Mouse (Mus musculus): ENCODE measurements at regions not wholly inside any gene's neighbourhood (a gene's known extent, or its start where the extent isn't known, plus 50 kb on each side); places are given as distances from the start of the nearest gene placed in this dataset.
A peak's percentile ranks its signal among the peaks of the same experiment; 100 is the strongest.

- Histone ChIP-seq H3K27ac (ENCODE audit: low read depth, low read length) (no peak overlapping the region), H3K4me2 (ENCODE audit: low read depth) (no peak overlapping the region), H3K27me3 (ENCODE audit: insufficient read depth, low read length) (no peaks in the 10 kb centered on the region), H3K4me1 (ENCODE audit: insufficient read depth) (no peaks in the 10 kb centered on the region), H3K9ac (no peak overlapping the region), H3K36me3 (ENCODE audit: insufficient read depth) (no peaks in the 10 kb centered on the region), H3K9me3 (ENCODE audit: low read length) (no peaks in the 10 kb centered on the region), H3K4me3 (ENCODE audit: low read depth, low read length) (no peak overlapping the region)
- ATAC-seq = peak; percentile 80
- no peak for TF ChIP-seq CTCF (IDR thresholded peaks at IDR 0.05; ENCODE audit: low read depth)
- WGBS = 53% methylated on average over 2 of the region's 2 CpGs
- peak; percentile 31 for DNase-seq
Observed at GRCm38 (mm10) chrX:11158416-11158815, 140.6 kb upstream of the H2al1a start.

GRCm38 (mm10) chrX:11170416-11170815 lies 128.6 kb upstream of the H2al1a start:
- 84% methylated on average over 3 of the region's 3 CpGs for WGBS
- DNase-seq = no peak
- H3K4me2 ChIP-seq (ENCODE audit: low read depth) = no peak overlapping the region
- no peak overlapping the region for H3K4me3 ChIP-seq (ENCODE audit: low read depth, low read length)
- H3K9ac ChIP-seq = no peak overlapping the region
- no peaks in the 10 kb centered on the region for H3K27me3 ChIP-seq (ENCODE audit: insufficient read depth, low read length)
- no peak for TF ChIP-seq CTCF (IDR thresholded peaks at IDR 0.05; ENCODE audit: low read depth)
- H3K4me1 ChIP-seq (ENCODE audit: insufficient read depth) = no peaks in the 10 kb centered on the region
- no peaks in the 10 kb centered on the region for H3K36me3 ChIP-seq (ENCODE audit: insufficient read depth)
- H3K27ac ChIP-seq (ENCODE audit: low read depth, low read length) = no peak overlapping the region
- no peak for ATAC-seq
- no peaks in the 10 kb centered on the region for H3K9me3 ChIP-seq (ENCODE audit: low read length)

GRCm38 (mm10) chrX:11180194-11180816 lies 118.8 kb upstream of the H2al1a start:
- Histone ChIP-seq H3K9me3 (ENCODE audit: low read length) (no peaks in the 10 kb centered on the region), H3K9ac (no peak overlapping the region), H3K4me2 (ENCODE audit: low read depth) (no peak overlapping the region), H3K36me3 (ENCODE audit: insufficient read depth) (no peaks in the 10 kb centered on the region), H3K27me3 (ENCODE audit: insufficient read depth, low read length) (no peaks in the 10 kb centered on the region), H3K4me1 (ENCODE audit: insufficient read depth) (no peaks in the 10 kb centered on the region), H3K4me3 (ENCODE audit: low read depth, low read length) (no peak overlapping the region), H3K27ac (ENCODE audit: low read depth, low read length) (no peak overlapping the region)
- DNase-seq (no peak), ATAC-seq (no peak)
- TF ChIP-seq CTCF (IDR thresholded peaks at IDR 0.05; ENCODE audit: low read depth) = no peak
- WGBS = 76% methylated on average over 7 of the region's 7 CpGs

GRCm38 (mm10) chrX:11181855-11182254 lies 117.2 kb upstream of the H2al1a start:
- no peak overlapping the region for H3K9ac ChIP-seq
- no peaks in the 10 kb centered on the region for H3K9me3 ChIP-seq (ENCODE audit: low read length)
- H3K27me3 ChIP-seq (ENCODE audit: insufficient read depth, low read length) = no peaks in the 10 kb centered on the region
- H3K4me3 ChIP-seq (ENCODE audit: low read depth, low read length) = no peak overlapping the region
- 70% methylated on average over 12 of the region's 12 CpGs for WGBS
- peak; percentile 7 for DNase-seq
- no peak overlapping the region for H3K4me2 ChIP-seq (ENCODE audit: low read depth)
- TF ChIP-seq CTCF (IDR thresholded peaks at IDR 0.05; ENCODE audit: low read depth) = no peak
- no peak for ATAC-seq
- H3K4me1 ChIP-seq (ENCODE audit: insufficient read depth) = no peaks in the 10 kb centered on the region
- no peak overlapping the region for H3K27ac ChIP-seq (ENCODE audit: low read depth, low read length)
- H3K36me3 ChIP-seq (ENCODE audit: insufficient read depth) = no peaks in the 10 kb centered on the region

- Histone ChIP-seq H3K4me2 (ENCODE audit: low read depth) (no peak overlapping the region), H3K9me3 (ENCODE audit: low read length) (no peaks in the 10 kb centered on the region), H3K27me3 (ENCODE audit: insufficient read depth, low read length) (no peaks in the 10 kb centered on the region), H3K9ac (no peak overlapping the region), H3K4me3 (ENCODE audit: low read depth, low read length) (no peak overlapping the region), H3K27ac (ENCODE audit: low read depth, low read length) (no peak overlapping the region), H3K36me3 (ENCODE audit: insufficient read depth) (no peaks in the 10 kb centered on the region), H3K4me1 (ENCODE audit: insufficient read depth) (no peaks in the 10 kb centered on the region)
- TF ChIP-seq CTCF (IDR thresholded peaks at IDR 0.05; ENCODE audit: low read depth) = no peak
- 92% methylated on average over 6 of the region's 6 CpGs for WGBS
- ATAC-seq (no peak), DNase-seq (no peak)
Observed at GRCm38 (mm10) chrX:11190851-11191250, 108.2 kb upstream of the H2al1a start.

- DNase-seq (no peak), ATAC-seq (no peak)
- TF ChIP-seq CTCF (IDR thresholded peaks at IDR 0.05; ENCODE audit: low read depth) = no peak
Observed at GRCm38 (mm10) chrX:11204135-11204534, 94.9 kb upstream of the H2al1a start.

GRCm38 (mm10) chrX:11209895-11210294 lies 89.2 kb upstream of the H2al1a start:
- ATAC-seq (no peak), DNase-seq (no peak)
- H3K9me3 ChIP-seq (ENCODE audit: low read length) = no peaks in the 10 kb centered on the region
- no peaks in the 10 kb centered on the region for H3K4me1 ChIP-seq (ENCODE audit: insufficient read depth)
- H3K9ac ChIP-seq = no peak overlapping the region
- H3K27me3 ChIP-seq (ENCODE audit: insufficient read depth, low read length) = no peaks in the 10 kb centered on the region
- H3K36me3 ChIP-seq (ENCODE audit: insufficient read depth) = no peaks in the 10 kb centered on the region
- H3K27ac ChIP-seq (ENCODE audit: low read depth, low read length) = no peak overlapping the region
- no peak for TF ChIP-seq CTCF (IDR thresholded peaks at IDR 0.05; ENCODE audit: low read depth)
- WGBS = 78% methylated on average over 5 of the region's 5 CpGs
- no peak overlapping the region for H3K4me3 ChIP-seq (ENCODE audit: low read depth, low read length)
- H3K4me2 ChIP-seq (ENCODE audit: low read depth) = no peak overlapping the region

More at GRCm38 (mm10) chrX:11204135-11204534, 94.9 kb upstream of the H2al1a start:
- Histone ChIP-seq H3K27me3 (ENCODE audit: insufficient read depth, low read length) (no peaks in the 10 kb centered on the region), H3K4me1 (ENCODE audit: insufficient read depth) (no peaks in the 10 kb centered on the region), H3K4me2 (ENCODE audit: low read depth) (no peak overlapping the region), H3K27ac (ENCODE audit: low read depth, low read length) (no peak overlapping the region), H3K36me3 (ENCODE audit: insufficient read depth) (no peaks in the 10 kb centered on the region), H3K4me3 (ENCODE audit: low read depth, low read length) (no peak overlapping the region), H3K9me3 (ENCODE audit: low read length) (no peaks in the 10 kb centered on the region), H3K9ac (no peak overlapping the region)
- WGBS = 91% methylated on average over 2 of the region's 2 CpGs

Data from forebrain, postnatal 0 days (tissue).